Mouse (Mus musculus) thymus, adult 2 months (tissue): ENCODE results near the gene H2-M10.4.

Experiments
- CTCF ChIP-seq: fragments of 200-500 bp; IDR thresholded peaks from 2 replicates; pipeline ENCODE4 v1.5.1; 2012; ENCODE audit warnings: mild to moderate bottlenecking, control low read depth, low read length, moderate library complexity, borderline replicate concordance; ENCODE audit not compliant: control insufficient read depth, poor library complexity, insufficient read depth; ENCODE audit errors: extremely low read depth
- POLR2A ChIP-seq: fragments of 200-500 bp; IDR thresholded peaks from 2 replicates; pipeline ENCODE4 v1.6.1; 2012; ENCODE audit warnings: mild to moderate bottlenecking, low read length, control low read depth, moderate library complexity; ENCODE audit not compliant: control insufficient read depth, poor library complexity, insufficient read depth; ENCODE audit errors: extremely low read depth

GRCm38 (mm10) chr17:36503910-36504309, 41.8 kb upstream of the H2-M10.4 start:
- TF ChIP-seq POLR2A (no peak), CTCF (no peak)
